Mouse (Mus musculus) ES-Bruce4 (cell line): ENCODE results near the gene Lep.

Experiments
- CTCF ChIP-seq: IDR thresholded peaks from one replicate; pipeline ENCODE4 v1.8.1; 2011; ENCODE audit warnings: low read depth, low read length
- EP300 ChIP-seq: IDR thresholded peaks from 2 replicates; pipeline ENCODE4 v1.6.1; 2011; ENCODE audit warnings: low read depth, low read length; ENCODE audit not compliant: insufficient read depth
- POLR2A ChIP-seq: IDR thresholded peaks from one replicate; pipeline ENCODE4 v1.8.1; 2011; ENCODE audit warnings: low read length; ENCODE audit not compliant: insufficient read depth

- TF ChIP-seq CTCF (no peak), POLR2A (no peak), EP300 (no peak)
These were observed 19.3 kb downstream of the Lep start for GRCm38 (mm10) chr6:29079291-29079690.
